Mouse (Mus musculus) stomach, postnatal 0 days (tissue): ENCODE results near the gene Cdk5rap1.

Experiments used
- CTCF ChIP-seq: IDR thresholded peaks from 2 replicates; pipeline ENCODE4 v1.5.1; 2016; ENCODE audit warnings: antibody characterized with exemption, low read depth, mild to moderate bottlenecking, moderate library complexity
- EP300 ChIP-seq: optimal IDR thresholded peaks from 2 replicates; pipeline ENCODE3; 2016; ENCODE audit warnings: antibody characterized with exemption

DNA sequence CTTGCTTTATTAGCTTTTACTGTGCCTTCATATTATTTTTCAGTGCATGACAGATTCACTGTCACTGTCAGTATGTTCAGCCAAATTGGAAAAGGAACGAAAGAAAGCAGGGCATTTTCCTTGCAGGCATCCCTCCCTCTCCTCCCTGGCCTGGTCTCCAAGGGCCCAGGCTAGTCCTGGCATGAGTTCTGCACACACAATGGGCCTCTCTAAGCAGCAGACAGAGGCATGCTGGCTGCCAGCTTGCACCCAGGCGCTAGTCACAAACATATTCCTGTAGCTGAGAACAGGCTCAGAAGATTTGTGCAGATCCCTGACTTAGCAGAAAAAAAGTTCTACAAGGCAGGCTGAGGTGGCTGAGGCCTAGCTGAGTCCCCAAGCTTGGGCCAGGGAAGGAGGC lies 26.5 kb upstream of the Cdk5rap1 start:
- TF ChIP-seq CTCF: no peak
- no peak for TF ChIP-seq EP300
